Mouse (Mus musculus) liver, embryonic 14.5 days (tissue): ENCODE measurements around the gene Unc50. TPM values are rescaled to one million over a fixed set of nuclear protein-coding genes. Genes with fewer than 3 reads are reported as not detected.

Experiments used
- ATAC-seq: fragments of 200-750 bp; cut with Nextera tagmentation; 2 replicates; pipeline ENCODE4 v1.8.0; 2017; ENCODE audit warnings: moderate number of reproducible peaks, mild to moderate bottlenecking, moderate library complexity; ENCODE audit not compliant: insufficient read depth
- DNase-seq, 3 experiments: peaks; one replicate each; pipeline ENCODE4 v3.0.0-alpha.2; 2012 to 2013; ENCODE audit warnings: low read depth in 3 of 3, low spot score in 3 of 3
- H3K27ac ChIP-seq: fragments of 300-500 bp; sonication (generic); 2 replicates; pipeline ENCODE4 v1.5.1; 2014; ENCODE audit warnings: moderate library complexity, mild to moderate bottlenecking, control low read depth, inconsistent platforms
- H3K27me3 ChIP-seq: fragments of 300-500 bp; sonication (generic); 2 replicates; pipeline ENCODE4 v1.6.1; 2014; ENCODE audit warnings: mild to moderate bottlenecking, low read length, moderate library complexity; ENCODE audit not compliant: control insufficient read depth, insufficient read depth
- H3K36me3 ChIP-seq: fragments of 300-500 bp; sonication (generic); replicated peaks from 2 replicates; pipeline ENCODE4 v1.6.1; 2014; ENCODE audit warnings: low read depth; ENCODE audit not compliant: control insufficient read depth, insufficient read depth
- H3K4me1 ChIP-seq, 2 experiments: fragments of 200-500 bp in 1 of 2; fragments of 300-500 bp in 1 of 2; sonication (generic) in 1 of 2; replicated peaks; 2 replicates each; pipeline ENCODE4 v1.6.1; 2012 to 2014; ENCODE audit warnings: antibody characterized with exemption in 1 of 2, inconsistent platforms in 1 of 2, low read length in 1 of 2; ENCODE audit not compliant: control insufficient read depth in 2 of 2, insufficient read depth in 2 of 2
- H3K4me2 ChIP-seq: fragments of 300-500 bp; sonication (generic); 2 replicates; pipeline ENCODE4 v1.6.1; 2014; ENCODE audit warnings: low read depth, mild to moderate bottlenecking, control low read depth, moderate library complexity
- H3K4me3 ChIP-seq, 2 experiments: fragments of 200-500 bp in 1 of 2; fragments of 300-500 bp in 1 of 2; sonication (generic) in 1 of 2; 2 replicates each; pipeline ENCODE4 v1.5.1; 2012 to 2014; ENCODE audit warnings: low read depth in 2 of 2, low read length in 2 of 2, mild to moderate bottlenecking in 2 of 2, control low read depth in 1 of 2, inconsistent platforms in 1 of 2, moderate library complexity in 1 of 2; ENCODE audit not compliant: insufficient read depth in 1 of 2
- H3K9ac ChIP-seq: fragments of 300-500 bp; sonication (generic); replicated peaks from 2 replicates; pipeline ENCODE4 v1.6.1; 2014; ENCODE audit warnings: mild to moderate bottlenecking, control low read depth, moderate library complexity
- H3K9me3 ChIP-seq: fragments of 300-500 bp; sonication (generic); 2 replicates; pipeline ENCODE4 v1.6.1; 2016; ENCODE audit warnings: low read length, mixed read lengths; ENCODE audit not compliant: control insufficient read depth
- CTCF ChIP-seq: IDR thresholded peaks from 2 replicates; pipeline ENCODE4 v1.5.1; 2016; ENCODE audit warnings: antibody characterized with exemption, low read depth, control low read depth
- EP300 ChIP-seq: IDR thresholded peaks from 2 replicates; pipeline ENCODE4 v1.6.1; 2016; ENCODE audit warnings: antibody characterized with exemption, low read depth
- WGBS: fragments of 180-500 bp; shearing (Covaris S2); extraction: QIAGEN DNeasy Blood & Tissue Kit; methylation state at CpG from one replicate; pipeline ENCODE4 v1.1.7; 2014; ENCODE audit not compliant: insufficient replicate concordance; 5-methylcytosine and 5-hydroxymethylcytosine counted together
- polyA plus RNA-seq, 2 experiments: library from polyadenylated mRNA; depleted of rRNA in 1 of 2; stranded (reverse) in 1 of 2; unstranded in 1 of 2; fragments of >200 nt; fragmentation: Nextera tagmentation in 1 of 2; extraction: Ambion mirVana in 1 of 2; gene quantifications; 2 replicates each; pipeline versions ENCODE4 v1.2.1 to v1.2.3; 2012 to 2014

The Unc50 gene
- polyA plus RNA-seq, 2 experiments, result 42.1 to 82.9 TPM

DNA sequence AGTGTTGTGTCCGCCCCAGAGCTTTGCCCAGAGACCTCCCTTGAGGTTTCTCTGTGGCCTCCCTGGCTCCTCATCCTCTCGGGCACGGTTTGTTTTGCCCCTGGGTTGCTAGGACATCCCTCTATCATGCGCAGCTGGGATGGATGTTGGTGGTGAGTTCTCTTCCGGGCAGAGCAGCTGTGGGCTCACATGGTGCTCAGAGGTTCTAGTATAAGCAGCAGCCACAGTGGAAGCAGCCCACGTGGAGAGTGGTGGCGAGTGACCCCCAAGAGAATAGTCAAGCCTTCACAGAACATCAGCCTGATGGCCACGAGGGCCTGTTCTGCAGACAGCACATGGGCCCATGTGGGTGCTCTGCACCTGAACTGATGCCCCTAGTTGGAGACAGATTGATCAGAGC lies 22.7 kb upstream of the Unc50 start:
- H3K36me3 ChIP-seq, result no peaks in the 10 kb centered on the region
- H3K27ac ChIP-seq, result no peak overlapping the region
- TF ChIP-seq EP300 (no peak), CTCF (no peak)
- DNase-seq, result no peak
- 61% methylated on average over 8 of the region's 8 CpGs for WGBS
- H3K9me3 ChIP-seq, result no peaks in the 10 kb centered on the region
- no peaks in the 10 kb centered on the region for H3K4me1 ChIP-seq
- H3K27me3 ChIP-seq, result no peaks in the 10 kb centered on the region
- ATAC-seq, result no peak
- H3K4me3 ChIP-seq, result no peak overlapping the region
- H3K4me2 ChIP-seq, result no peak overlapping the region
- H3K9ac ChIP-seq, result no peak overlapping the region

GRCm38 (mm10) chr1:37408059-37408458 lies 21.9 kb upstream of the Unc50 start:
- WGBS, result 69% methylated on average over 8 of the region's 8 CpGs
- no peaks in the 10 kb centered on the region for H3K4me1 ChIP-seq
- no peaks in the 10 kb centered on the region for H3K36me3 ChIP-seq
- no peak overlapping the region for H3K4me3 ChIP-seq
- ATAC-seq, result no peak
- no peaks in the 10 kb centered on the region for H3K27me3 ChIP-seq
- TF ChIP-seq CTCF, result no peak
- no peak for TF ChIP-seq EP300
- no peak overlapping the region for H3K9ac ChIP-seq
- H3K9me3 ChIP-seq, result no peaks in the 10 kb centered on the region
- no peak overlapping the region for H3K27ac ChIP-seq
- no peak for DNase-seq
- H3K4me2 ChIP-seq, result no peak overlapping the region

- DNase-seq (no peak), ATAC-seq (no peak)
- TF ChIP-seq CTCF (no peak), EP300 (no peak)
- Histone ChIP-seq H3K4me2 (no peak overlapping the region), H3K36me3 (no peaks in the 10 kb centered on the region), H3K9me3 (no peaks in the 10 kb centered on the region), H3K27me3 (no peaks in the 10 kb centered on the region), H3K27ac (no peak overlapping the region), H3K4me1 (no peaks in the 10 kb centered on the region), H3K9ac (no peak overlapping the region), H3K4me3 (no peak overlapping the region)
- 46% methylated on average over 3 of the region's 3 CpGs for WGBS
Measured at GRCm38 (mm10) chr1:37408678-37409077, 21.3 kb upstream of the Unc50 start.

- H3K27me3 ChIP-seq, result no peaks in the 10 kb centered on the region
- H3K4me1 ChIP-seq, result no peaks in the 10 kb centered on the region
- H3K4me2 ChIP-seq, result no peak overlapping the region
- TF ChIP-seq EP300 (no peak), CTCF (no peak)
- no peak for ATAC-seq
- H3K9me3 ChIP-seq, result no peaks in the 10 kb centered on the region
- no peak overlapping the region for H3K27ac ChIP-seq
- DNase-seq, result no peak
- H3K36me3 ChIP-seq, result no peaks in the 10 kb centered on the region
- no peak overlapping the region for H3K4me3 ChIP-seq
- H3K9ac ChIP-seq, result no peak overlapping the region
Measured at GRCm38 (mm10) chr1:37409647-37410046, 20.3 kb upstream of the Unc50 start.

DNA sequence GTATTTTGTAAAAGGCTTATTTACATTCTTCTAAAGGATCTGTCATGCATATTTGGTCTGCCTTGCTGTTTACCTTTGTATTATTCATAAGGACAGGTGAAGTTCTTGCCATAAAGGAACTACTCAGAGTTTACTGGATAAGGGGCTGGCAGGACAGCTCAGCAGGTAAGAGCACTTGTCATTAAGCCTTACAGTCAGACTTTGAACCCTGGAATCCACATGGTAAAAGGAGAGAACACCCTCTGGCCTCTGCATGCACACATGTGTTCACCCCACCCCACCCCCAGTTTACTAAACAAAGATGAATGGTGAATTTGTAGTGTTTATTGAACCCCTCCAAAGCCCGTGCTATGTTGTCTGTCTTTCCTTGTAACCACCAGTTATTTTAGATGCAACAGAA lies 14.5 kb upstream of the Unc50 start:
- Histone ChIP-seq H3K27me3 (no peaks in the 10 kb centered on the region), H3K27ac (no peak overlapping the region), H3K9me3 (no peaks in the 10 kb centered on the region), H3K36me3 (peaks cover 13% of the 10 kb centered on the region), H3K4me2 (no peak overlapping the region), H3K4me1 (no peaks in the 10 kb centered on the region; a peak in 1 of 4 replicates), H3K9ac (no peak overlapping the region), H3K4me3 (no peak overlapping the region)
- no peak for TF ChIP-seq CTCF
- TF ChIP-seq EP300, result no peak
- ATAC-seq (no peak), DNase-seq (no peak)
- 56% methylated on average over 1 of the region's 1 CpGs for WGBS

DNA sequence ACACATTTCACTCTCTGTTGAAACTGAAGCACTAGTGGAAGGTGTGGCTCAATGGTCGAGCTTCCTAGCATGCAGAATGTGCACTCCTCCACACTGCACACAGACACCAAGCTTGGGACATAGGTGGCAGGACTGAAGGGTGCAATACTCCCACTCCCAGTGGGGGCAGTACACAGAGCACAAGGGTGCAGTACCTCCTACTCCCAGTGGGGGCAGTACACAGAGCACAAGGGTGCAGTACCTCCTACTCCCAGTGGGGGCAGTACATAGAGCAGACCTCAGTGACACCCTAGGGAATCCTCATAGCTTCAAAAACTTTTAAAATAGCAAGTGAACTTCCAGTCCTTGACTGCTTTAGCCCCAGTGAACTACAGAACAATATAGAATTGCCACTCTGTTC lies 10.5 kb upstream of the Unc50 start:
- Histone ChIP-seq H3K4me2 (no peak overlapping the region), H3K4me3 (no peak overlapping the region), H3K36me3 (peaks cover 14% of the 10 kb centered on the region), H3K9ac (no peak overlapping the region), H3K9me3 (no peaks in the 10 kb centered on the region), H3K27me3 (no peaks in the 10 kb centered on the region), H3K27ac (no peak overlapping the region), H3K4me1 (no peaks in the 10 kb centered on the region; a peak in 1 of 4 replicates)
- WGBS, result 77% methylated on average over 1 of the region's 1 CpGs
- TF ChIP-seq CTCF, result peak; percentile 100
- TF ChIP-seq EP300, result no peak
- DNase-seq (peak in 2 of 3 experiments; percentile 24 to 46), ATAC-seq (peak; percentile 72)
